Mouse (Mus musculus): ENCODE data around the gene Tmem243.
A peak's percentile ranks its signal among the peaks of the same experiment; 100 is the strongest.

The Tmem243 gene

DNA sequence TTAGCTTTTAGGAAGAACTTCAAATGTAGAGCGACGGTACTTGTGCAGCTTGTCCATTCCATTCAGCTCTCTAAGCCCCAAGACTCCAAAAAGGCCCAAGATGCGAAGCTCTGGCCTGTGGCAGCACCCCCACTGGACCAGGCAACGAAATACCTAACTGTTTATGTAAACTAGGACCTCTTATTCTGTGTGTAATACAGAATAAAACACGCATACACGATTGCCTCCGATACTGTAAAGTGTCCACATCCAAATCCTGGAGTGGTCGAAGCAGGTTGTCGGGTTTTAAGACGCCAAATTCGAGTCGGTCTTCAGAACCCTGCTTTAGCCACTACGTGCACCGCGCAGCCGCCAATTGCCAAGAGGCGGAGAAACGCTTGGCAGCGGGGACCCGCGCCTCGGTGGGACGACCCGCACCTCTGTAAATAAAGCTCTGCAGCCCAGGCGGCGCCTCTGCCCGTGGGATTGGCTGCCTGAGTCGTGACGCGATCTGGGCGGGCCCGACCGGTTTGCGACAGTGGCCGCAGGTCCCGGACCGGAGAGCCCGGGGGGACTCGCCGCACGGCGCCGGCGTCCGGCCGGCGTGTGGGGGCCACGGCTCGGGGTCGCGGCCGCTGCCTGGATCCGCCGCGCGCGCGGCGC is at the start of gene Tmem243:
TSS of gene Tmem243 (plus strand) at position 462 of the 642 bp plus-strand sequence.
- DNase-seq = peak; percentile 77 to 80

DNA sequence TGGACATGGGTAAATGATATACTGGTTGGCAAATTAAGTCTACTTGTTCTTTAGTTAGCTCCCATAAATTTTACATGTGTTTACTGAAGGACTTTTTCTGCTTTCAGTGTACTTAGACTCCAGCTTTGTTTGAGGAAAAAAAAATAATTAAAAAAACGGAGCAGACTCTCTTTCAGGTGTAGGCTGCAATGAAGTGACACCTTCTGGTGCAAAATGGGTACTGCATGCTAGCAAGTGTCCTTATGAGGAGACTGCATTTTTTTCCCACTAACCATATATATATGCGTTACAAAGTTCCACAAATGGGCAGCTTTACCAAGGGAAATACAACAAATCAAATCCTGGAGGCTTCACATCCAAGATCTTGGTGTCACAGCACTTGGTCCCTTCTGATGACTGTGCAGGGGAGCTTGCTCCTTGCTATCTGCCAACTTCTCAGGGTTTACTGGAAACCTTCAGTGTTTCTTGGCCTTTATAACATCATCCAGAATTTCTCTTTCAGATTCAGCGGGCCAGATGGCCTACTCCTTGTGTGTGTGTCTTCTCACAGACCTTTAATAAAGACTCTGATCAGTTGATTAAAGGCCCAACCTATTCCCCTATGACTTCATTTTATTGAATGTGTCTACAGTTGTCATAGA is 44.3 kb upstream of the Tmem243 start:
- peak; percentile 41 to 52 for DNase-seq

DNA sequence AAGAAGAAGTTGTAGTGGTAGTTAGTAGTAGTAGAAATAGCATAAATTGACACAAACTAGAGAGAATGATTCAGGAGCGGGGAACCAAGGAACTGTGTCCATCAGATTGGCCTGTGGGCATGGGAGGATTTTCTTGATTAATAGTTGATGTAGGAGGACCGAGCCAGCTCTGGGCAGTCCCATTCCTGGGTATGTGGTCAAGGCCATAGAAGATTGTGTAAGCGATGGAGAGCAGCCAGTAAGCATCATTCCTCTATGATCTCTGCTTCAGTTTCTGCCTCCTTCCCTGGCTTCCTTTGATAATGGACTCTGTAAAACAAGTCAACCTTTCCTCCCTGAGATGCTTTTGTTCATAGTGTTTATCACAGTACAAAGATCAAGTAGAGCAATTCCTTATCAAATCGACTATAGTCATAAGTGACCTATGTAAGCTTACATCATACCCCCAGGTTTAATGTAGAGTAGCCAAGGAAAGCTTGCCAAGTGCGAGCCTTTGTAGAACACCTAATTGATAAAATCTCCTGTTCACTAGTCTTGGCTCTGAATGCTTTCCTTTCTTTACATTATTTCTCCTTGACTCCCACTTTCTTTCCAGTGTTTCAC is 43.1 kb upstream of the Tmem243 start:
- no peak for DNase-seq

DNA sequence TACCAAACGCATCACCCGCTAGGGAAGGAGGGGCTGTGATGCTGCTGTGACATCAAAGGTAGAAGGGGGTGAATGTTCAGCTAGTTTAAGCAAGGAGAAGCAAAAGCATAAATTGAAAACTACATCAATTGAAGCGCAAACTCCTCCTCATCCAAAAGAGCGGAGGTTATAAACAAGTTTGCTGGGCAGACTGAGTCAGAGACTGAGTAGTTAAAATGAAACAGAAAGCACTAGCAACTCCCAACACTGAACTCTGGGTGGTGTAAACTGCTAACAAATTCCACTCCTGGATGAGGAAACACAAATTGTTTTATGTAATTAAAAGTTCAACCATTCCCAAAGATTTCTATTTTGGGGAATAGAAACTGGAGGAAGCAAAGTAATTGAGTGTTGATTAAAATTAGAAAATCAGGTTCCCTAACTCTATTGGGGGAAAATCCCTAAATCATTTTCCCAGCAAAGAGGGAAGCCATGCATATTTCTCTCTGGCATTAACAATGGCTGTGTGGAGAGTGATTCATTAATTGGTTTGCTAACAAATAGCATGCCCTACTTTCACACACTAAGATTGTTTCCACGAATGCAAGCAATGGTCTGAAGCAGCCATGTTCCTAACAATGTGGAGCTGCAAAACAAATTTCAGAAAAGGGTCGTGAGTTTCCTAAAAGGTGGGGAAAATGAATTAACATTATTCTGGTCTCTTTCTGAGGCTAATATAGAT is 41.0 kb upstream of the Tmem243 start:
- no peak for DNase-seq

GRCm38 (mm10) chr5:9060228-9060627 is 40.2 kb upstream of the Tmem243 start:
- DNase-seq = no peak

DNA sequence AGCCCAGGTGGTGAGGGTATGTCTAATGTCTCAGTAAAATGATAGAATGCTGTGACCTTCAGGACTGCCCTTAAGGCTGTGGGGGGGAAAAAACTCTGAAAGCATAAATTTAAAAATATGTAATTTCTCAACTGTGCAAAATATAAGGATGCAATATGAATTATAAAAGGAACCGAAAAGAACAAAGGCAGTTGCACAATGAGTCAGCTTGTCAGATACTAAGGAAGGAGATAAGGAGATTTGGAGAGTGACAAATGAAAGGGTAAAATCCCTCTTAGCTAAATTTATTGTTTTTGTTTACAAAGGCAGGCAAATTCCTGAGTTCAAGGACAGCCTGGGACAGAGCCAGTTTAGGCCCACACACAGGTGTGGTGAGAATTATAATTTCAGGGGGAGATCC is 36.3 kb upstream of the Tmem243 start:
- no peak for DNase-seq

GRCm38 (mm10) chr5:9068886-9069285 is 31.6 kb upstream of the Tmem243 start:
- no peak for DNase-seq

DNA sequence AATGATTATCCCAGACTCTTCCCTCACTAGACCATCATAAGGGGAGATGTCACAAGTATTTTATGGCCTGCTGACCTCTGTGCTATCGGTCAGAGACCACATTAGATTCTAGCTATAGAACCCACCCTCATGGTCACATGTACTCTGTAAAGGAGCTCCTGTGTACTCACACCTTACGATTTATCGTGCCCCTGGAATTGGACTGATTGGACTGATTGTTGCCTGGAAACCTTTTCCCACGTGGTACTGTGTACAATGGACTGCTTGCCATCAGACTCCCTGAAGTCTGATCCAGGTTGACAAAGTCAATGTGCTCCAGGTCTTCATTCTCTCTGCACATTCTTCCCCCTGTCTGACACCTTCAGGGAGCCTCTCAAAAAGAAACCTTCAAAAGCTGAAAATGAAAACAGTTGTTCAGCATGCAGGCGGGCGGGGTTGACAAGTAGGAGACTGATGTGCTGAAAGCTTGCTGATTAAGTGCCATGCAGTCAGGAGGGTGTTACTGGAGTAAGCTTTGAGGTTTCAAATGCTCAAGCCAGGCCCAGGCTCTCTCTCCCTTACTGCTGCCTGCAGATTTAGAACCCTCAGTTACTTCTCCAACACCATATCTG is 30.8 kb upstream of the Tmem243 start:
- DNase-seq = no peak

DNA sequence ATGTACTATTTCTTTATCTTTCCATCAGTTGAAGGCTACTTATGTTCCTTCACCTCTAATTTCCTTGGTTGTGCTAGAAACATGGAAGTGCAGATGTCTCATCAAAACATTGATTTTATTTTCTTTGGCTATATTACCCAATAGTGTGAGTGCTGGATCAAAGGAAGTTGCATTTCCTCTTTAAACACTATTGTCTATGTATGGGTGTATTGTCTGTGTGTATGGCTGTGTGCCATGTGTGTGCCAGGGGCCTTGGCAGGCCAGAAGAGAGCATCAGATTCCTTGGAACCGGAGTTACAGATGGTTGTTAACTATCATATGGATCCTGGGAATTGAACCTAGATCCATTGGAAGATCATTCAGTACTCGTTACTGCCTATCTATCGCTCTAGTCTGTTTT is 29.1 kb upstream of the Tmem243 start:
- DNase-seq = no peak

GRCm38 (mm10) chr5:9073177-9073854 is 27.2 kb upstream of the Tmem243 start:
- no peak for DNase-seq

- no peak for DNase-seq
Measured at GRCm38 (mm10) chr5:9079773-9080501, 20.5 kb upstream of the Tmem243 start.

GRCm38 (mm10) chr5:9086924-9087719 is 13.3 kb upstream of the Tmem243 start:
- DNase-seq = peak; percentile 11 to 25

GRCm38 (mm10) chr5:9090493-9091106 is 9.9 kb upstream of the Tmem243 start:
- no peak for DNase-seq

DNA sequence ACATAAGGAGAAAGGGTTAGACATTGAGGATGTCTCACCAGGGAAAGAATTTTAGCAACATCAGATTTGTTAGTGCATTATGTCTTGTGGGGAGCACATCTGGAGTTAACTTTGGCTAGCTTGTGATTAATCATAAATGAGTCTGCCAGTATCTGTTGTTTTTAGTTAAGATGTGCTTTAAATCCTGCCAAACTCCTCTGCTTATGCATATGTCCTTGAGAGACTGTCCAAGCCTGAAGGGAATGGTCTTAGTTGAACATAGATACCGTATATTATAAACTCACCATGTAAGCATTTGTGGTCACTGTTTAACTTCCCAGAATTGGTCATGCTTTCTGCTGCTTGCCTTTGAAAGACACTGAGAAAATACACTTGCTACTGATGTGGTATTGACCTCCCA is 7.8 kb upstream of the Tmem243 start:
- no peak for DNase-seq

DNA sequence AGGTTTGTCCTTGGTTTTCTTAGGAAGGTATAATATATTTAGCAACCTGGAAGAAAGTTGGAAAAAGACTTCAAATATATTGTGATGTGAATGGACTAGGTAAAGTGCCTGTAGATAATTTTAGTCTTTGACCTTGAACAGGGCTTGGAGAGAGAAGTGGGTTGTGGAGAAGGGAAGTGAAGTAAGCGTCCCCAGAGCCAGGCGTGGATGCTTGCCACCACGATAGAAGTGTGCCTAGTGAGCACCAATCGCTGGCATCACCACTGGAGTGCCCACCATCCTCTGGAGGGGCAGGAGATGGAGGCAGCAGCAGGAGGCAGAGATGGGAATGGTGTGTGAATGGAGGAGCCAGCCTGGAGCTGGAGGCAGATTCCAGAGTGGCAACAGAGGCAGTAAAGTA is 7.0 kb upstream of the Tmem243 start:
- DNase-seq = no peak

GRCm38 (mm10) chr5:9100849-9101801 is 657 bp downstream of the Tmem243 start:
- peak; percentile 29 to 51 for DNase-seq

DNA sequence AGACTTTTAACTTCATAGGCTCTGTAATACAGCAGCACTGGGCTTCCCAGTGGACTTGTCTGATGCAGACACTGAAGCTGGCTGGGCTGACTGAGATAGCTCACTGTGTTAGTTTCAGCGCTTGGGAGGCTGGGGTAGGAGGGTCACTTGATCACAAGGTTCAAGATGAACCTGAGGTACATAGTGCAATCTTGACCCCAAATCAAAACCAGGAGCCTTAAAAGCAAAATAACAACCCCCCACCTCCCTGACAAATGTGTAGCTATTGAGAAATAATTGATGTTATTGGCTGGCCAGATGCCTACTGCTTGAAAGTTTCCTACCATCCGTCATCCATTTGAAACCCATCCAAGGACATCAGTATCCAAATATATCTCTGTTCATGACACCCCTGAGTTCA is 2.2 kb downstream of the Tmem243 start:
- no peak for DNase-seq

DNA sequence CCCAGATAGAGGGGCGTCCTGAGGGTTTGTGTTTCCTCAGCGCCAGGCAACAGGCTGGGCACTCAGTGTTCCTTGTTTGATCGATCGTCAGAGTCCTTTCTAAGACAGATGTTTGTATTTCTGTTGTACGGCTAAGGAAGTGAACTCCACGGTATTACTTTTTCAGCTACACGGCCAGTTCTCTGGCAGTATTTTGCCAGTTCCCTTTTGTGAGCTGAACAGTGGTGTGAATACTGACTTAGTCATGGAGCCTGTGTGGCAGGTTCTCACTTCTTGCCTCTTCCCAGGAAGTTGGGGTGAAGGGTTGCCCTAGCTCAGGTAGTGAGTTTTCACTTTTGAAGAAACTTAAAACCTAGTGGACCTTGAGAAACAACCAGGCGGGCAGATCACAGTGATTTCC is 3.5 kb downstream of the Tmem243 start:
- no peak for DNase-seq

DNA sequence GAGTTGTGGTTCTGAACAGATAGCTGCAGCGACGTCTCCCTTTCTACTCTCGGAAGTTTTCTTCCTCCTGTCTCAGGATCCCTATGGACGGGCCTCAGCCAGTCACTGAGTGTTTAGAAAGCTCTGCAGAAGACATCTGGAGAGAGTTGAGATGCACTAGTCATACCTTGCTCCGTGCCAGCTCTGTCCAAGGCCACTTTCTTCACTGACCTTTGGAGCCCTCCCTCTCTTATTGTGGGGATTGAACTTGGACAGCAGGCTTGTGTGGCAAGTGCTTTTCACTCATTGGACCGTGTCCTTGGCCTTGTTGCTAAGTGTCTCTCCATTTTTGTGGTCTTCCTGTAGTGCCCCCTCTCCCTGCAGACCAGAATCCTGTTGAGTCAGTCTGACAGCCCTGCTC is 6.3 kb downstream of the Tmem243 start:
- no peak for DNase-seq
